Mouse (Mus musculus) bone marrow macrophage, adult 2 months (primary cell): ENCODE results near the gene Tmem178b.

Experiments
- CTCF ChIP-seq: IDR thresholded peaks from 2 replicates; pipeline ENCODE4 v1.5.1; 2012; ENCODE audit warnings: low read depth, mild to moderate bottlenecking, low read length, moderate library complexity
- POLR2A ChIP-seq: IDR thresholded peaks from 2 replicates; pipeline ENCODE4 v1.6.1; 2012; ENCODE audit warnings: mild to moderate bottlenecking, low read depth, low read length, borderline replicate concordance

GRCm38 (mm10) chr6:39890811-39891210 is 17.7 kb downstream of the Tmem178b start:
- TF ChIP-seq CTCF (no peak), POLR2A (no peak)
